Mouse (Mus musculus) forebrain, embryonic 16.5 days (tissue): ENCODE data around the gene Hes2. TPM values are rescaled to one million over a fixed set of nuclear protein-coding genes. Genes with fewer than 3 reads are reported as not detected.

Experiments
- ATAC-seq: fragments of 200-750 bp; cut with Nextera tagmentation; 2 replicates; pipeline ENCODE4 v1.8.0; 2017; ENCODE audit warnings: mild to moderate bottlenecking, moderate library complexity
- H3K27ac ChIP-seq: fragments of 300-500 bp; sonication (generic); 2 replicates; pipeline ENCODE4 v1.5.1; 2014; ENCODE audit warnings: low read length, control low read depth
- H3K27me3 ChIP-seq: fragments of 300-500 bp; sonication (generic); replicated peaks from 2 replicates; pipeline ENCODE4 v1.6.1; 2014; ENCODE audit warnings: low read length; ENCODE audit not compliant: control insufficient read depth, insufficient read depth
- H3K36me3 ChIP-seq: fragments of 300-500 bp; sonication (generic); 2 replicates; pipeline ENCODE4 v1.6.1; 2014; ENCODE audit not compliant: control insufficient read depth, insufficient read depth
- H3K4me1 ChIP-seq: fragments of 300-500 bp; sonication (generic); replicated peaks from 2 replicates; pipeline ENCODE4 v1.6.1; 2014; ENCODE audit warnings: low read length; ENCODE audit not compliant: control insufficient read depth, insufficient read depth
- H3K4me2 ChIP-seq: fragments of 300-500 bp; sonication (generic); 2 replicates; pipeline ENCODE4 v1.6.1; 2014; ENCODE audit warnings: mild to moderate bottlenecking, low read length, control low read depth
- H3K4me3 ChIP-seq: fragments of 300-500 bp; sonication (generic); replicated peaks from 2 replicates; pipeline ENCODE4 v1.5.1; 2014; ENCODE audit warnings: mild to moderate bottlenecking, low read length, control low read depth
- H3K9ac ChIP-seq: fragments of 300-500 bp; sonication (generic); replicated peaks from 2 replicates; pipeline ENCODE4 v1.6.1; 2014; ENCODE audit warnings: low read depth, low read length, control low read depth
- H3K9me3 ChIP-seq: fragments of 300-500 bp; sonication (generic); 2 replicates; pipeline ENCODE4 v1.6.1; 2016; ENCODE audit warnings: low read length; ENCODE audit not compliant: control insufficient read depth
- WGBS: fragments of 180-500 bp; shearing (Covaris S2); extraction: QIAGEN DNeasy Blood & Tissue Kit; methylation state at CpG from one replicate; pipeline ENCODE4 v1.1.7; 2014; 5-methylcytosine and 5-hydroxymethylcytosine counted together
- polyA plus RNA-seq: library from polyadenylated mRNA; unstranded; fragments of >200 nt; fragmentation: Nextera tagmentation; extraction: Ambion mirVana; gene quantifications from 2 replicates; pipeline ENCODE4 v1.2.1, GENCODE M21; 2015

The Hes2 gene
- polyA plus RNA-seq, 1 experiment from 2014 or later: not detected

DNA sequence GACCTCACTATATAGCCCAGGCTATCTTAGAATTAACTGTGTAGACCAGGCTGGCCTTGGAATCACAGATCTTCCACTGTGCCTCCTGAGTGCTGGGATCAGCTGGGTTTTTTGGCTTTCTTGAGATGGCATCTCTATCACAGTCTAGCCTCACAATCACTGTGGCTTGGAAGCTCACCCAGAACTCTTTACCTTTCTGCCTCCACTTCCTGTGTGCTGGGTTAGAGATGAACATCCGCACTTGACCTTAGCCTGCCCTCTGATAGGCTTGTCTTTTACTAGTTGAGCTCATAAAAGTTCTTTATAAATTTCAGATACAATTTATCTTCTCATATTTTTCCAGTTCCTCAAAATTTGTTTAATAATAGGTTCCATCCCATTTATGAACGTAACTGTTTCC lies 30.0 kb downstream of the Hes2 start:
- no peak overlapping the region for H3K4me3 ChIP-seq
- H3K4me1 ChIP-seq: peaks cover 34% of the 10 kb centered on the region
- no peaks in the 10 kb centered on the region for H3K36me3 ChIP-seq
- WGBS: 89% methylated on average over 2 of the region's 2 CpGs
- no peaks in the 10 kb centered on the region for H3K27me3 ChIP-seq
- no peak for ATAC-seq
- no peak overlapping the region for H3K27ac ChIP-seq
- no peak overlapping the region for H3K4me2 ChIP-seq
- no peaks in the 10 kb centered on the region for H3K9me3 ChIP-seq
- H3K9ac ChIP-seq: no peak overlapping the region

- Histone ChIP-seq H3K4me3 (no peak overlapping the region), H3K27ac (no peak overlapping the region), H3K4me1 (peaks cover 34% of the 10 kb centered on the region), H3K27me3 (no peaks in the 10 kb centered on the region), H3K9me3 (no peaks in the 10 kb centered on the region), H3K9ac (no peak overlapping the region), H3K36me3 (no peaks in the 10 kb centered on the region), H3K4me2 (no peak overlapping the region)
- no peak for ATAC-seq
- WGBS: 89% methylated on average over 6 of the region's 6 CpGs
These were observed 30.4 kb downstream of the Hes2 start for GRCm38 (mm10) chr4:152189071-152189470.

DNA sequence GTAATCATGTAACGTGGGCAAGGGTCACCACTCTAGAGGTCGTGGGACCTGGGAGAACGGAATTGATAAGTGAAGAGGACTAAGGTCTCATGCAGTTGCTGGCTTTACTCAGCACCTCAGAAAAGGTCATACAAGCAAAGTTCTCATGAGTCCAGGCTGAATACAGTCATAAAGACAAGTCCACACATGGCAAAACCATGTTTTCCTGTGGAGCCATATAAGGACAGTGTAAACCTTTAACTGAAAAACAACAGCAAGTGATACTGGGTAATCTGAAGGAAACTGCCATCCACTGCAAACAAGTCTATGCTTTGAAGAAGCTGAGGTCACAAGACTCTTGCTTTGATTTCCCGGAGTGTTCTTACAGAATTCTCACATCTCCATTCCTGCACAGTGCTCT lies 31.0 kb downstream of the Hes2 start:
- no peaks in the 10 kb centered on the region for H3K9me3 ChIP-seq
- no peak overlapping the region for H3K4me2 ChIP-seq
- WGBS: 88% methylated on average over 4 of the region's 4 CpGs
- no peak overlapping the region for H3K27ac ChIP-seq
- no peak overlapping the region for H3K9ac ChIP-seq
- peaks cover 29% of the 10 kb centered on the region for H3K4me1 ChIP-seq
- H3K27me3 ChIP-seq: no peaks in the 10 kb centered on the region
- H3K36me3 ChIP-seq: no peaks in the 10 kb centered on the region
- no peak for ATAC-seq
- H3K4me3 ChIP-seq: no peak overlapping the region

GRCm38 (mm10) chr4:152190096-152190653 lies 31.5 kb downstream of the Hes2 start:
- no peak overlapping the region for H3K27ac ChIP-seq
- no peak overlapping the region for H3K4me2 ChIP-seq
- ATAC-seq: no peak
- H3K27me3 ChIP-seq: no peaks in the 10 kb centered on the region
- 48% methylated on average over 11 of the region's 11 CpGs for WGBS
- no peaks in the 10 kb centered on the region for H3K36me3 ChIP-seq
- H3K4me3 ChIP-seq: no peak overlapping the region
- H3K9me3 ChIP-seq: no peaks in the 10 kb centered on the region
- no peak overlapping the region for H3K9ac ChIP-seq
- H3K4me1 ChIP-seq: peaks cover 24% of the 10 kb centered on the region

DNA sequence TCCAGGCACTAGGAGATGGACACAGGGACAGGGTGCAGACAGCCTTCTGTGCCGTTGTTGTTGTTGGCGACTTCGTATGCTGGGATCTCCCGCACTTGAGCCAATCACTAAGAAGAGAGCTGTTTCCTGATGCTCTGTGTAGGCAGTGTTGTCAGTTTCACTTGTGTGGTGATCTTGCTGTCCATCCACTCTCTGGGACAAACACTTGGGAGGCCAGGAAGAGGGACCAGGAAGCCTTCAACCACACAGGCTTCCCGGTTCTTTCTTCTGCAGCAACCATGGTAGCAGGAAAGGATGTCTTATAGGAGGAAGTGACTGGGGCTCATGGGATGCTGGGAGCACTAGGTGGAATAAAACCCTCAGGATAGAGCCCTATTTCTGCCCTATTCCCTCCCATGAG lies 32.0 kb downstream of the Hes2 start:
- no peak overlapping the region for H3K4me3 ChIP-seq
- 83% methylated on average over 5 of the region's 5 CpGs for WGBS
- no peaks in the 10 kb centered on the region for H3K9me3 ChIP-seq
- H3K4me2 ChIP-seq: no peak overlapping the region
- peaks cover 19% of the 10 kb centered on the region for H3K4me1 ChIP-seq
- ATAC-seq: no peak
- H3K9ac ChIP-seq: no peak overlapping the region
- H3K27ac ChIP-seq: no peak overlapping the region
- H3K36me3 ChIP-seq: no peaks in the 10 kb centered on the region
- no peaks in the 10 kb centered on the region for H3K27me3 ChIP-seq

DNA sequence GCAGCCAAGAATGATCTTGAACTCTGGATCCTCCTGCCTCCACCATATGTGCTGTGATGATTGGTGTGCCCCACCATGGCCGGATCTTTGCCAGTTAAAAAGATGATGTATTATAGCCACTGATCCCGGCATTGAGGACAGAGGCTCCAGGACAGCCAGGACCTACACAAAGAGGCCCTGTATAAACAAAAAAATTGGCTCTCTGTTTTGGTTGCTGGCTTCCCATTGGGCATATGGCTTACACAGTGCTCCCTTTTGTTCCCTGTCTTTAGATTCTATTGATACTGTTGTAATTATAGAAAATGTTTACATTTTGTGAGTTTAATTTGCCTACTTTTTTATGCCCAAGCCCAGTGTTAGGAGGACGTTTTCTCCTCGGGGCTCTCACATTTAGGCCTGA lies 33.9 kb downstream of the Hes2 start:
- no peak overlapping the region for H3K9ac ChIP-seq
- no peak overlapping the region; the same call in 1 of the 2 replicates for H3K4me2 ChIP-seq
- WGBS: 7% methylated on average over 4 of the region's 4 CpGs
- no peak for ATAC-seq
- H3K27me3 ChIP-seq: no peaks in the 10 kb centered on the region
- H3K4me1 ChIP-seq: peaks cover 9% of the 10 kb centered on the region
- no peak overlapping the region for H3K4me3 ChIP-seq
- H3K36me3 ChIP-seq: no peaks in the 10 kb centered on the region
- no peaks in the 10 kb centered on the region for H3K9me3 ChIP-seq
- H3K27ac ChIP-seq: peak overlapping the region; percentile 24; the same call in 1 of the 2 replicates

- Histone ChIP-seq H3K4me1 (peaks cover 9% of the 10 kb centered on the region), H3K9me3 (no peaks in the 10 kb centered on the region), H3K4me2 (no peak overlapping the region), H3K4me3 (no peak overlapping the region), H3K27ac (no peak overlapping the region), H3K9ac (no peak overlapping the region), H3K27me3 (no peaks in the 10 kb centered on the region), H3K36me3 (no peaks in the 10 kb centered on the region)
- 82% methylated on average over 3 of the region's 3 CpGs for WGBS
- ATAC-seq: no peak
These were observed 36.0 kb downstream of the Hes2 start for GRCm38 (mm10) chr4:152194476-152195175.

DNA sequence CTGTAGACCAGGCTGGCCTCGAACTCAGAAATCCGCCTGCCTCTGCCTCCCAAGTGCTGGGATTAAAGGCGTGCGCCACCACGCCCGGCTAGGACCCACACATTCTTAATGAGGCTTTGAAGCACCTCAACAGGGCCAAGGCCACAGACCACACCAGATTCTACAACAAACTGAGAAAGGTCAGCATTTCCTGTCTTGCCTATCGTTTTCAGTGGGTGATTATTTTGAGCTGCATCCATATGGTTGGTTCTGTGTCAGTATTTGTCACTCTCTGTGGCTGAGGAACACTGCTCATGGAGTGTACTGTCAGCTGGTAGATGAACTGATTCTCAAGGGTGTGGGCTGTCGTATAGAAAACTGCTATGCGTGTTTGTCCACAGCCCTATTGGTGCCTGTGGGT lies 37.6 kb downstream of the Hes2 start:
- H3K36me3 ChIP-seq: no peaks in the 10 kb centered on the region
- no peaks in the 10 kb centered on the region for H3K27me3 ChIP-seq
- WGBS: 89% methylated on average over 8 of the region's 9 CpGs
- ATAC-seq: no peak
- no peaks in the 10 kb centered on the region for H3K9me3 ChIP-seq
- no peak overlapping the region for H3K4me3 ChIP-seq
- H3K27ac ChIP-seq: no peak overlapping the region
- peaks cover 9% of the 10 kb centered on the region for H3K4me1 ChIP-seq
- no peak overlapping the region for H3K9ac ChIP-seq
- no peak overlapping the region for H3K4me2 ChIP-seq

DNA sequence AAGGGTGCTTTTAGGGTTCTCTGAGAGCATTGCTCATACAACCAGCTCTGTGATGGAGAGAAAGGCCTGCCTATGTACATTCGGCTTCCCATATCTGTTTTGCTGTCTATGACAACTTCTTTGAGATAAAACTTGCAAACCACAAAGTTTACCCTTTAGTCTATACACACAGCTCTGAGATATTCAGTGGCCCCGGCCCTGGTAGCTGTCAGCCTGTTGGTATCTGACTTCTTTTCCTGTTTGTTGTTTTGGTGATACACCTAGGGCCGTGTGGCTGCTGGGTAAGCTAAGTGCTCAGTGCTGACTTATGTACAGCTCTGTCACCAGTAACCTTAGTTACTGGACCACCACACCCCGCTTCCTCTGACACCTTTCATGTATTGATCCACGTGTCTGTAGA lies 38.9 kb downstream of the Hes2 start:
- Histone ChIP-seq H3K27ac (no peak overlapping the region), H3K4me3 (no peak overlapping the region), H3K36me3 (no peaks in the 10 kb centered on the region), H3K27me3 (no peaks in the 10 kb centered on the region), H3K9ac (no peak overlapping the region), H3K9me3 (no peaks in the 10 kb centered on the region), H3K4me2 (no peak overlapping the region), H3K4me1 (peaks cover 7% of the 10 kb centered on the region)
- WGBS: 86% methylated on average over 5 of the region's 5 CpGs
- no peak for ATAC-seq
